ENCODE assay signal across 22 mouse cellular contexts in genomic region chr9:53883588-53884280, GRCm38 (mm10). TPM values are rescaled to one million over a fixed set of nuclear protein-coding genes. Genes with fewer than 3 reads are reported as not detected.
DNase-seq lines count a peak whose midpoint lies in the region; ATAC-seq and TF ChIP-seq lines count a peak whose summit lies in the region.
"Had no signal": no experiment of that assay in that cellular context is flagged by ENCODE, and none has a peak within 500 bp of the region (broad histone marks: within the 10 kb centered on the region; RNA-seq: fewer than 3 reads in every experiment).

No protein-coding gene starts in this region.

- no peak overlapping the region for H3K4me2 ChIP-seq in forebrain, postnatal 0 days (ENCODE audit: low read depth)
- H3K4me2 ChIP-seq in neural tube, embryonic 14.5 days (ENCODE audit: low read depth, low read length) = no peak overlapping the region
- H3K4me2 ChIP-seq: heart, embryonic 13.5 days had no signal

- intact Hi-C loops in left cerebral cortex, postnatal 4 days (cut with DNase I) = no loop called here

- H3K27me3 ChIP-seq in forebrain, postnatal 0 days (ENCODE audit: insufficient read depth, low read length) = no peaks in the 10 kb centered on the region
- no peaks in the 10 kb centered on the region for H3K27me3 ChIP-seq in neural tube, embryonic 14.5 days (ENCODE audit: control insufficient read depth, insufficient read depth, low read length)
- H3K27me3 ChIP-seq: heart, embryonic 13.5 days had no signal

- H3K36me3 ChIP-seq in forebrain, postnatal 0 days (ENCODE audit: insufficient read depth) = no peaks in the 10 kb centered on the region
- H3K36me3 ChIP-seq in neural tube, embryonic 14.5 days (ENCODE audit: control insufficient read depth, insufficient read depth, low read length) = no peaks in the 10 kb centered on the region
- H3K36me3 ChIP-seq: heart, embryonic 13.5 days had no signal

- WGBS in forebrain, postnatal 0 days = 76% methylated on average over 23 of the region's 23 CpGs
- WGBS in neural tube, embryonic 14.5 days = 82% methylated on average over 23 of the region's 23 CpGs

- TF ChIP-seq CTCF in forebrain, postnatal 0 days (IDR thresholded peaks at IDR 0.05; ENCODE audit: low read depth) = no peak

- H3K9ac ChIP-seq in forebrain, postnatal 0 days = no peak overlapping the region
- no peak overlapping the region for H3K9ac ChIP-seq in neural tube, embryonic 14.5 days (replicated peaks; ENCODE audit: low read depth, low read length)
- H3K9ac ChIP-seq: heart, embryonic 13.5 days had no signal

- DNase-seq in cerebellum, postnatal 10 days = peak; percentile 71 to 76
- DNase-seq in cerebellum, postnatal 4 days (ENCODE audit: low spot score in 2 of 2) = no peak
- DNase-seq in left cerebral cortex, postnatal 4 days = peak; percentile 42
- DNase-seq in left cerebral cortex, adult 9 months (ENCODE audit: low spot score in 2 of 2) = no peak
- DNase-seq in forebrain, postnatal 0 days = peak; percentile 55
- no peak for DNase-seq in urinary bladder, adult 18-20 months (ENCODE audit: low spot score in 2 of 2)
- DNase-seq: adrenal gland, postnatal 36 days; gastrocnemius, postnatal 36 days; heart, postnatal 4 days; kidney, adult 11 months; kidney, postnatal 10 days; layer of hippocampus, adult 9-11 months; liver; lung, adult 2 months; thymus, adult 2 months had no signal

- H3K9me3 ChIP-seq in forebrain, postnatal 0 days (ENCODE audit: low read length) = no peaks in the 10 kb centered on the region
- H3K9me3 ChIP-seq in neural tube, embryonic 14.5 days (ENCODE audit: control insufficient read depth, low read length) = no peaks in the 10 kb centered on the region
- H3K9me3 ChIP-seq: heart, embryonic 13.5 days had no signal

- no peaks in the 10 kb centered on the region for H3K4me1 ChIP-seq in forebrain, postnatal 0 days (ENCODE audit: insufficient read depth)
- H3K4me1 ChIP-seq in neural tube, embryonic 14.5 days (ENCODE audit: control insufficient read depth, insufficient read depth, low read length) = no peaks in the 10 kb centered on the region
- H3K4me1 ChIP-seq: heart, embryonic 13.5 days had no signal

- no peak overlapping the region for H3K4me3 ChIP-seq in forebrain, postnatal 0 days (ENCODE audit: low read depth, low read length)
- no peak overlapping the region for H3K4me3 ChIP-seq in neural tube, embryonic 14.5 days (ENCODE audit: low read depth, low read length)
- H3K4me3 ChIP-seq: heart, embryonic 13.5 days; myocyte had no signal

- peak; percentile 91 for ATAC-seq in forebrain, postnatal 0 days
- ATAC-seq in neural tube, embryonic 14.5 days (ENCODE audit: low read depth) = no peak
- no peak for ATAC-seq in granulocyte monocyte progenitor cell, adult 5-6 weeks (replicated peaks; ENCODE audit: poor library complexity, severe bottlenecking)
- ATAC-seq: activated CD4-positive, CD25-positive, alpha-beta regulatory T cell, adult 4 months had no signal

- H3K27ac ChIP-seq in forebrain, postnatal 0 days (ENCODE audit: low read depth, low read length) = no peak overlapping the region
- H3K27ac ChIP-seq in neural tube, embryonic 14.5 days (ENCODE audit: low read depth, low read length) = 0 out of 2 replicates have a peak overlapping the region, but pooled peaks have one; percentile 16
- H3K27ac ChIP-seq: heart, embryonic 13.5 days; macrophage had no signal

RNA-seq across cellular contexts. Expression of gene Sln, which starts 33.8 kb away (rescaled TPM):
- not detected for total RNA-seq in left cerebral cortex, postnatal 4 days (2021)
- not detected in 2 replicates for total RNA-seq in forebrain, postnatal 0 days (2014; rRNA removed)
- polyA plus RNA-seq in forebrain, postnatal 0 days (2015; fragmentation: Nextera tagmentation; extraction: Ambion mirVana) = 0.42 TPM in 2 replicates
- 0.46 and 1.4 TPM in 2 replicates for polyA plus RNA-seq in neural tube, embryonic 14.5 days (2014; fragmentation: Nextera tagmentation; extraction: Ambion mirVana)
- not detected in 2 replicates for total RNA-seq in granulocyte monocyte progenitor cell, adult 5-6 weeks (2014; fragmentation: Nextera tagmentation)
- not detected in 2 replicates for total RNA-seq in granulocyte monocyte progenitor cell, adult 5-6 weeks (2017)
- total RNA-seq: adrenal gland, postnatal 36 days; left cerebral cortex, postnatal 10 days had no signal
- polyA plus RNA-seq: activated CD4-positive, CD25-positive, alpha-beta regulatory T cell, adult 4 months; macrophage; myocyte had no signal

Comparison
In these comparisons a context has a peak if more than half of its experiments do, and no peak if none do; other contexts are left out.
1. DNase-seq: peak in cerebellum, postnatal 10 days (2 of 2), left cerebral cortex, postnatal 4 days (single experiment) and forebrain, postnatal 0 days (single experiment); none in cerebellum, postnatal 4 days (0 of 2), left cerebral cortex, adult 9 months (0 of 2) and urinary bladder, adult 18-20 months (0 of 2).